Mouse (Mus musculus) hindbrain, embryonic 11.5 days (tissue): ENCODE data around the gene Wdr18. TPM values are rescaled to one million over a fixed set of nuclear protein-coding genes. Genes with fewer than 3 reads are reported as not detected.
"Not testable (repeated sequence)": the region's sequence is repeated elsewhere in the genome, so short reads cannot be mapped to it uniquely, and the experiment has no call there.

ENCODE experiments used
- ATAC-seq: fragments of 200-750 bp; cut with Nextera tagmentation; 2 replicates; pipeline ENCODE4 v1.8.0; 2017; ENCODE audit warnings: mild to moderate bottlenecking, moderate TSS enrichment, moderate library complexity; ENCODE audit not compliant: low FRiP score
- DNase-seq: peaks from one replicate; pipeline ENCODE4 v3.0.0-alpha.2; 2015; ENCODE audit warnings: low spot score
- H3K27ac ChIP-seq: fragments of 300-500 bp; sonication (generic); 2 replicates; pipeline ENCODE4 v1.5.1; 2014; ENCODE audit warnings: mild to moderate bottlenecking, low read depth, low read length
- H3K27me3 ChIP-seq: fragments of 300-500 bp; sonication (generic); 2 replicates; pipeline ENCODE4 v1.6.1; 2014; ENCODE audit warnings: mild to moderate bottlenecking, low read length, moderate library complexity, mixed read lengths; ENCODE audit not compliant: control insufficient read depth, insufficient read depth
- H3K36me3 ChIP-seq: fragments of 300-500 bp; sonication (generic); 2 replicates; pipeline ENCODE4 v1.6.1; 2014; ENCODE audit warnings: mild to moderate bottlenecking, low read length, moderate library complexity, mixed read lengths; ENCODE audit not compliant: control insufficient read depth, insufficient read depth
- H3K4me1 ChIP-seq: fragments of 300-500 bp; sonication (generic); replicated peaks from 2 replicates; pipeline ENCODE4 v1.6.1; 2014; ENCODE audit warnings: low read length, mixed read lengths; ENCODE audit not compliant: control insufficient read depth, insufficient read depth
- H3K4me2 ChIP-seq: fragments of 300-500 bp; sonication (generic); replicated peaks from 2 replicates; pipeline ENCODE4 v1.6.1; 2014; ENCODE audit warnings: mild to moderate bottlenecking, low read depth, low read length
- H3K4me3 ChIP-seq: fragments of 300-500 bp; sonication (generic); 2 replicates; pipeline ENCODE4 v1.5.1; 2014; ENCODE audit warnings: low read depth, low read length
- H3K9ac ChIP-seq: fragments of 300-500 bp; sonication (generic); 2 replicates; pipeline ENCODE4 v1.6.1; 2014; ENCODE audit warnings: low read depth, low read length
- H3K9me3 ChIP-seq: fragments of 300-500 bp; sonication (generic); 2 replicates; pipeline ENCODE4 v1.6.1; 2016; ENCODE audit warnings: low read length; ENCODE audit not compliant: control insufficient read depth
- WGBS: fragments of 180-500 bp; shearing (Covaris S2); extraction: QIAGEN DNeasy Blood & Tissue Kit; methylation state at CpG from one replicate; pipeline ENCODE4 v1.1.7; 2014; 5-methylcytosine and 5-hydroxymethylcytosine counted together
- polyA plus RNA-seq: library from polyadenylated mRNA; unstranded; fragments of >200 nt; fragmentation: Nextera tagmentation; extraction: Ambion mirVana; gene quantifications from 2 replicates; pipeline ENCODE4 v1.2.1, GENCODE M21; 2014

Wdr18 gene
- polyA plus RNA-seq, 1 experiment from 2014 or later: 94.7 TPM

DNA sequence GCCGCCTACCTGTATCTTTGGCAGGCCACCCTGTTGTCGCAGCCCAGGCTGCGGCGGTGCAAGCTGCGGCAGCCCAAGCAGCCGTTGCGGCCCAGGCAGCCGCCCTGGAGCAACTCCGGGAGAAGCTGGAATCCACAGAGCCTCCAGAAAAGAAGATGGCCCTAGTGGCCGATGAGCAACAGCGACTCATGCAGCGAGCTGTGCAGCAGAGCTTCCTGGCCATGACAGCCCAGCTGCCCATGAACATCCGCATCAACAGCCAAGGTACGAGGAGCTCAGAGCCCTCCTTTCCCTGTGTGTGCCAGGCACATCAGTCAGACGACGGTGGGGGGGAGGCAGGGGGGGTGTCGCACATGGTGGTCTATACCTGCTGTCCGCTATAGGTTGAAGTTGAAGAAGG lies 9.3 kb upstream of the Wdr18 start:
- H3K36me3 ChIP-seq: 0 out of 2 replicates have a peak, but pooled peaks cover 6% of the 10 kb centered on the region

DNA sequence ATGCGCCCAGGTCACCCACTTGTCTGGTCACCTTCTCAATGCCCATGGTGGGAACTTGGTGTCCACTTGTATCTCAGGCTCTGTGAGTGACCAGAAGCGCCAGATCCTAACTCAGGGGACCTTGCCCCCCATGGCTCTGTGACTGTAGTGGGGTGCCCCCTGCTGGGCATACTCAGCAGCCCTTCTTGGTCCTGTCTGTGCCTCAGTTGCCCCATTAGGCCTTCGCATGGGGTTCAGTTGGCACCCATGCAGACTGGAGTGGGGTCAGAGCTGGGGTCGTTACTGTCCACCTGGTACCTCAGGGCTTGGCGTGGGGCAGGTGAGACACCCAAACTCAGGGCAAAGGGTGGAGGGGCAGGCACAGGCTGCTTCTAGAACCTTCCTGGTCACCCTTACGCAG lies 6.0 kb upstream of the Wdr18 start:
- Histone ChIP-seq H3K27me3 (no peaks in the 10 kb centered on the region), H3K27ac (no peak overlapping the region), H3K9me3 (no peaks in the 10 kb centered on the region), H3K36me3 (0 out of 2 replicates have a peak, but pooled peaks cover 6% of the 10 kb centered on the region), H3K4me1 (no peaks in the 10 kb centered on the region), H3K4me2 (no peak overlapping the region), H3K4me3 (no peak overlapping the region), H3K9ac (no peak overlapping the region)
- no peak for DNase-seq
- 86% methylated on average over 6 of the region's 6 CpGs for WGBS
- ATAC-seq: no peak

More for the DNA sequence above, 9.3 kb upstream of the Wdr18 start:
- Histone ChIP-seq H3K27me3 (no peaks in the 10 kb centered on the region), H3K4me3 (no peak overlapping the region), H3K27ac (no peak overlapping the region), H3K9me3 (no peaks in the 10 kb centered on the region), H3K9ac (no peak overlapping the region), H3K4me1 (peaks cover 12% of the 10 kb centered on the region), H3K4me2 (no peak overlapping the region)
- 84% methylated on average over 18 of the region's 18 CpGs for WGBS
- no peak for DNase-seq
- ATAC-seq: no peak

DNA sequence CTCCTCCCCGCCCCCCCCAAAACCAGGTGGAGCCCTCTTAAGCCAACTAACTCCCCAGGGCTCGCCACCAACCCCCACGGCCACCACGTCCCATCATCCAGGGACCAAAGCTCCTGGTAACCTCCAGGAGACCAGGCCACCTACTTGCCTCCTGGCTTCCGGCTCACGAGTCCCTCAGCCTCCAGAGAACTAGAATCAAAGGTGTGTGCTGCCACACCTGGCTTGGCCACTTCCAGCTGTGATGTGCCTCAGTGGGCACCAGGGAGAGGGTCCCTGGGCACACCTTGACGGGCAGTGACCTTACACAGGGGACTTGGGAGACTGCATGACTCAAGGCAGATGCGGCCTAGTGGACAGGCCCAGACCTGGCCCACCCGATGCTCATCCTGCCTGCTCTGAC lies 4.3 kb upstream of the Wdr18 start:
- no peak overlapping the region for H3K4me2 ChIP-seq
- no peaks in the 10 kb centered on the region for H3K9me3 ChIP-seq
- H3K27ac ChIP-seq: no peak overlapping the region
- 77% methylated on average over 9 of the region's 9 CpGs for WGBS
- ATAC-seq (no peak), DNase-seq (no peak)
- no peak overlapping the region for H3K9ac ChIP-seq
- H3K4me1 ChIP-seq: peaks cover 2% of the 10 kb centered on the region; the same call in 1 of the 2 replicates
- no peaks in the 10 kb centered on the region for H3K27me3 ChIP-seq
- no peak overlapping the region for H3K4me3 ChIP-seq
- 0 out of 2 replicates have a peak, but pooled peaks cover 6% of the 10 kb centered on the region for H3K36me3 ChIP-seq

DNA sequence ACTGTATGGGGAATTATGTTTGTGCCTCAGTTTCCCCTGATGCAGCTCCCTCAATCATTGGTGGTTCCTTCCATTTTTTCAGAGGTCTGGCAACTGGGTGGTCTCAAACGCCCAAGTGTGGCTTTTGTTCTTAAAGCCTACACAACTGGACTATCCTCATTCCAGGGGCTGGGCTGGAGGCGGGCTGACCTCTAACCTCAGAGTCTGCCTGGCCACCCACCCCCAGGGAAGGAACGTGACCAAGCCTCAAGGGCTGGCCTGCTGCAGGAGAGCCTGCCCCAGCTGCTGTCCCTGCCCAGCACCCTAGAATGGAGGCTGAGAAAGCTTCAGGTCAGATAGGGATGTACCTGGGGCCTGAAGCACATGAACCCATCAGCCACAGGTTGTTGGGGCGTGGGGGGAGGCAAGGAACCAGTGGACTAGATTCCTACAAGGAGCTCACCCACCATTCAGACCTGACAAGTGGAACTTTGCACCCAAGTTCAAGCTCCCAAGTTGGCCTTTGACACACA lies 3.3 kb upstream of the Wdr18 start:
- Histone ChIP-seq H3K4me3 (no peak overlapping the region), H3K4me2 (no peak overlapping the region), H3K4me1 (peaks cover 6% of the 10 kb centered on the region; the same call in 1 of the 2 replicates), H3K27ac (no peak overlapping the region), H3K27me3 (no peaks in the 10 kb centered on the region), H3K9ac (no peak overlapping the region), H3K9me3 (no peaks in the 10 kb centered on the region), H3K36me3 (0 out of 2 replicates have a peak, but pooled peaks cover 4% of the 10 kb centered on the region)
- 19% methylated on average over 4 of the region's 4 CpGs for WGBS
- DNase-seq (no peak), ATAC-seq (no peak)

DNA sequence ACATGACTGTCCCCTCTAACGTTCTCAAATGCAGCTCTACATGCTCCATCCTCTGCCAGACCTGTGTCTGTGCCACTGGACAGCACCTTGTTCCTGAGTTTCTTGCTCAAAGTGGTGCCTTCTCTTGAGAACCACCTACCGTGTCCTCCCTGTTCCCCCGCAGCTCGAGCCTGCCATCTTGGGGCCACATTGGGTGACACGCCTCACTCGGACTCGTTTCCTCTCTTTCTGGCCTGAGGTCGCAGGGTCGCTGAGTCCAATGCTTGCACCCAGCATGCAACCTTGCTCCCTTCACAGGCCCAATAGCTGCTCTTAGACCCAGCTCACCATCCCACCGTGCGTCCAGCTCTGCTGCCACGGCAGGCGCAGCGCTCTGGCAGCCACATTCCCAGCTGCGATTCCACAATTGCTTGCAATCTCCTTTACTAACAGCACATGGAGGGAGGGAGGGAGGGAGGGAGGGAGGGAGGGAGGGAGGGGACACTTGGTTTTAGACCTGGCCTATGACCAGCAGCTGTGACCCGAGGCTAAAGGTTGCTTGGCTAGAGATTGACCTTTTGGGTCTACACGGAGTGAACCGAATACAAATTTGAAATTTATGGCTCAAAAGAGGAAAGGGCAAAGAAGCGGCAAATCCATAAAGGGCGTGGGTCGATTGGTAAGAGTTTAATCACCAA lies 1.7 kb upstream of the Wdr18 start:
- WGBS: 12% methylated on average over 21 of the region's 21 CpGs
- no peaks in the 10 kb centered on the region for H3K9me3 ChIP-seq
- H3K4me3 ChIP-seq: no peak overlapping the region
- H3K9ac ChIP-seq: no peak overlapping the region
- DNase-seq (peak; percentile 80), ATAC-seq (no peak)
- H3K27ac ChIP-seq: no peak overlapping the region
- H3K36me3 ChIP-seq: peaks cover 6% of the 10 kb centered on the region; the same call in 1 of the 2 replicates
- H3K4me1 ChIP-seq: peaks cover 6% of the 10 kb centered on the region; the same call in 1 of the 2 replicates
- H3K4me2 ChIP-seq: no peak overlapping the region
- no peaks in the 10 kb centered on the region for H3K27me3 ChIP-seq

DNA sequence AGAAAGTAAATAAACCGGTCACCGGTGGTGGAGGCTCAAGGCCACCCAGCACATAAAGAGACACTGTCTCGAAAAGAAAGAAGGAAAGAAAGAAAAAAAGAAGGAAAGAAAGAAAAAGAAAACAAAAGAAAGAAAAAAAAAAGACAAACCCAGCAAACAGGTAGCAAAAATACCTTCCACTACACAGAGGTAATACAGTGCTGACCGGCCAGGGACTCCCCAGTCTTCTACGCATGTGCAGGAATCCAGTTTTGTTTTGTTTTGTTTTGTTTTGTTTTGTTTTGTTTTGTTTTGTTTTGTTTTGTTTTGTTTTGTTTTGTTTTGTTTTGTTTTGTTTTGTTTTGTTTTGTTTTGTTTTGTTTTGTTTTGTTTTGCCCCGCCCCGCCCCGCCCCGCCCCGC lies 540 bp upstream of the Wdr18 start:
- H3K4me3 ChIP-seq, H3K27ac ChIP-seq, H3K27me3 ChIP-seq, H3K4me1 ChIP-seq, H3K4me2 ChIP-seq, H3K36me3 ChIP-seq, H3K9me3 ChIP-seq, DNase-seq, H3K9ac ChIP-seq: not testable (repeated sequence)
- 38% methylated on average over 9 of the region's 10 CpGs for WGBS
- ATAC-seq: peak; percentile 52; the same call in 1 of the 2 replicates

DNA sequence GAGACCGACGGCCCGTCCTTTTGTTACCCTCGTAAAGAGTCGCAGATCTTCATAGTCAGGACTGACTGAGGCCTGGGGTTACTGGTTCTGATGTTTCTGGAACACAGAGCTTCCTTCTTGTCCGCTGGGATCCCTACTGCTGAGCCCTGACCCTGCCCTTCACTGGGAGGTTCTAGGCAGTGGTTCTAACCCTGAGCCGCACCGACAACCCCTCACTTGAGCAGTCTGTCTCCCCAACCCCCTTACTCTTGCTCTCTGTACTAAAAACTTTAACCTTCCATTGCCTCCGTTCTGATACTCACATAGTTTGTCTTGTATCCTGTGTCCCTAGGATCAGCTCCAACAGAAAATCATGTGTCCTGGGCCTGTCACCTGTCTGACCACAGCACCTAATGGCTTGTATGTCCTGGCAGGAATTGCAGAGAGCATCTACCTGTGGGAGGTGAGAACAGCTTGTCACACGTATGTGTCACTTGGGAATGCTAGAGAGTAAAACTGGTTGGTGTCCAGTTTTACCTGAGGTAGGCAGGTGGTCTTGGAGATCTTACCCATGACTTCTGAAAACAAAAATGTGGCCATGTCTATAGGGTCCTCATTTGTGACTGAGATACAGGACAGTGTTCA lies 831 bp downstream of the Wdr18 start:
- Histone ChIP-seq H3K27ac (no peak overlapping the region), H3K9me3 (no peaks in the 10 kb centered on the region), H3K9ac (peak overlapping the region; percentile 79), H3K27me3 (no peaks in the 10 kb centered on the region), H3K4me2 (peak overlapping the region; percentile 81), H3K4me1 (peaks cover 6% of the 10 kb centered on the region; the same call in 1 of the 2 replicates), H3K4me3 (peak overlapping the region; percentile 98), H3K36me3 (peaks cover 11% of the 10 kb centered on the region)
- ATAC-seq: no peak
- WGBS: 16% methylated on average over 10 of the region's 10 CpGs
- no peak for DNase-seq

DNA sequence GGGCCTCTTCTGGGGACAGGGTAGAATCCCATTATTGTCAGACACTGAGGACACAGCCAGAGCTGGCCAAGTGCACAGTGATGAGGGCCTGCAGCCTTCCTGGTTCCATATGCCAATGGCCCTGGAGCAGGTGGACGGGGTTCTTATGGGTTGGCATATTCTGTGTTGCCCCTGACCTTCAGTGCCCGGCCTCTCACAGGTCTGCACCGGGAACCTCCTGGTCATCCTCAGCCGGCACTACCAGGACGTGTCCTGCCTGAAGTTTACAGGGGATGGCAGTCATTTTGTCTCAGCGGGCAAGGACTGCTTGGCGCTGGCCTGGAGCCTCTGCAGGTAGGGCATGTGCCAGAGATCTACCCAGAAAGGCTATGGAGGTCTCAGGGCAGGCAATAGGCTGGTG lies 4.8 kb downstream of the Wdr18 start:
- H3K4me1 ChIP-seq: peaks cover 6% of the 10 kb centered on the region; the same call in 1 of the 2 replicates
- no peaks in the 10 kb centered on the region for H3K9me3 ChIP-seq
- WGBS: 97% methylated on average over 7 of the region's 7 CpGs
- no peak overlapping the region for H3K4me3 ChIP-seq
- no peak for ATAC-seq
- no peak overlapping the region for H3K4me2 ChIP-seq
- H3K9ac ChIP-seq: no peak overlapping the region
- peaks cover 4% of the 10 kb centered on the region for H3K27me3 ChIP-seq
- peaks cover 23% of the 10 kb centered on the region for H3K36me3 ChIP-seq
- H3K27ac ChIP-seq: no peak overlapping the region
- DNase-seq: no peak
